ENCODE assay signal across 8 mouse cellular contexts in the genomic region with DNA sequence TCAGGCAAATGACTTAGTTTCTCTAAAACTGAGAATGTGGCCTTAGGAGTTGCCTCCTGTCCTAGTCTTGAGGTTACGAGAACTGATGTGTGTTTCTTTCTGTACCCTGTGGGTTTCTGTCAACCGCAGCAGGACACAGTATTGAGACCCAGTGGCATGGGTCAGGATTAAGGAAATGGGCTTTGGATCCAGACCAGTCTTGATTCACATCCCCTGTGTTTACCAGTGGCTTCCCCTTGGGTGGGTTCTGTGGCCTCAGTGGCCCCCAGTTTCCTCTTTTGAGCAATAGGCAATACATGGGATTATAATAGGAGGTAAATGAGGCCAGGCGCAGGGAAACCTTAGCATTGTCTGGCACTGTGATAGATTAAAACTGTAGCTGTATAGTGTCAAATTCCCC. TPM values are rescaled to one million over a fixed set of nuclear protein-coding genes. Genes with fewer than 3 reads are reported as not detected.
DNase-seq lines count a peak whose midpoint lies in the region; ATAC-seq and TF ChIP-seq lines count a peak whose summit lies in the region.
"Had no signal": no experiment of that assay in that cellular context is flagged by ENCODE, and none has a peak within 500 bp of the region (broad histone marks: within the 10 kb centered on the region; RNA-seq: fewer than 3 reads in every experiment).

No protein-coding gene starts in this region.

- no peak for ATAC-seq in lung, embryonic 14.5 days (ENCODE audit: insufficient read depth)
- no peak for ATAC-seq in heart, embryonic 15.5 days (replicated peaks; ENCODE audit: insufficient number of reproducible peaks, insufficient read depth, low FRiP score, low read depth)
- ATAC-seq in liver, embryonic 13.5 days (ENCODE audit: low read depth): no peak
- no peak for ATAC-seq in stomach, embryonic 15.5 days (ENCODE audit: insufficient read depth, low FRiP score, low read depth)

- WGBS in lung, embryonic 14.5 days: 76% methylated on average over 3 of the region's 3 CpGs
- 77% methylated on average over 3 of the region's 3 CpGs for WGBS in heart, embryonic 15.5 days
- WGBS in liver, embryonic 13.5 days (ENCODE audit: insufficient replicate concordance): 73% methylated on average over 3 of the region's 3 CpGs
- WGBS in stomach, embryonic 15.5 days: 79% methylated on average over 3 of the region's 3 CpGs

- H3K4me3 ChIP-seq in lung, embryonic 14.5 days (ENCODE audit: low read depth, low read length): peak overlapping the region; percentile 70
- H3K4me3 ChIP-seq in heart, embryonic 15.5 days: peak overlapping the region; percentile 76
- peak overlapping the region; percentile 70 for H3K4me3 ChIP-seq in liver, embryonic 13.5 days (replicated peaks)
- H3K4me3 ChIP-seq in stomach, embryonic 15.5 days (replicated peaks): peak overlapping the region; percentile 68; the same call in 1 of the 2 replicates

- TF ChIP-seq CTCF in lung, embryonic 14.5 days (IDR thresholded peaks at IDR 0.05; ENCODE audit: low read depth): no peak

- peaks cover 8% of the 10 kb centered on the region; the same call in 1 of the 2 replicates for H3K4me1 ChIP-seq in lung, embryonic 14.5 days (ENCODE audit: insufficient read depth)
- peaks cover 26% of the 10 kb centered on the region for H3K4me1 ChIP-seq in heart, embryonic 15.5 days (replicated peaks)
- peaks cover 61% of the 10 kb centered on the region for H3K4me1 ChIP-seq in liver, embryonic 13.5 days (replicated peaks)
- peaks cover 21% of the 10 kb centered on the region; the same call in 1 of the 2 replicates for H3K4me1 ChIP-seq in stomach, embryonic 15.5 days

- H3K9ac ChIP-seq in lung, embryonic 14.5 days: peak overlapping the region; percentile 27; the same call in 1 of the 2 replicates
- peak overlapping the region; percentile 92 for H3K9ac ChIP-seq in heart, embryonic 15.5 days
- no peak overlapping the region for H3K9ac ChIP-seq in liver, embryonic 13.5 days
- H3K9ac ChIP-seq in stomach, embryonic 15.5 days: no peak overlapping the region

- H3K9me3 ChIP-seq in lung, embryonic 14.5 days (ENCODE audit: low read depth, low read length): no peaks in the 10 kb centered on the region
- no peaks in the 10 kb centered on the region for H3K9me3 ChIP-seq in heart, embryonic 15.5 days (replicated peaks)
- no peaks in the 10 kb centered on the region for H3K9me3 ChIP-seq in liver, embryonic 13.5 days (replicated peaks)
- no peaks in the 10 kb centered on the region for H3K9me3 ChIP-seq in stomach, embryonic 15.5 days

- H3K27me3 ChIP-seq in lung, embryonic 14.5 days (ENCODE audit: insufficient read depth, low read length): no peaks in the 10 kb centered on the region
- H3K27me3 ChIP-seq in heart, embryonic 15.5 days: no peaks in the 10 kb centered on the region
- H3K27me3 ChIP-seq in liver, embryonic 13.5 days: peaks cover 35% of the 10 kb centered on the region
- no peaks in the 10 kb centered on the region for H3K27me3 ChIP-seq in stomach, embryonic 15.5 days (replicated peaks)

- H3K4me2 ChIP-seq in lung, embryonic 14.5 days: peak overlapping the region; percentile 88
- H3K4me2 ChIP-seq in heart, embryonic 15.5 days: peak overlapping the region; percentile 78
- H3K4me2 ChIP-seq in liver, embryonic 13.5 days: peak overlapping the region; percentile 99
- H3K4me2 ChIP-seq in stomach, embryonic 15.5 days: peak overlapping the region; percentile 84

- DNase-seq in lung, embryonic 14.5 days: no peak
- DNase-seq in lung, postnatal 10 days: no peak
- DNase-seq in liver, embryonic 13.5 days: no peak
- no peak for DNase-seq in layer of hippocampus, postnatal 25 days (ENCODE audit: extremely low spot score in 1 of 2, low spot score in 1 of 2)
- no peak for DNase-seq in cerebellum, adult 8-10 months

- peaks cover 25% of the 10 kb centered on the region for H3K36me3 ChIP-seq in lung, embryonic 14.5 days (ENCODE audit: insufficient read depth)
- peaks cover 25% of the 10 kb centered on the region for H3K36me3 ChIP-seq in heart, embryonic 15.5 days
- H3K36me3 ChIP-seq in liver, embryonic 13.5 days: peaks cover 29% of the 10 kb centered on the region
- H3K36me3 ChIP-seq in stomach, embryonic 15.5 days: peaks cover 4% of the 10 kb centered on the region

- no peak overlapping the region for H3K27ac ChIP-seq in lung, embryonic 14.5 days (ENCODE audit: low read depth)
- H3K27ac ChIP-seq in heart, embryonic 15.5 days: peak overlapping the region; percentile 96
- peak overlapping the region; percentile 18; the same call in 1 of the 2 replicates for H3K27ac ChIP-seq in liver, embryonic 13.5 days
- 0 out of 2 replicates have a peak overlapping the region, but pooled peaks have one; percentile 6 for H3K27ac ChIP-seq in stomach, embryonic 15.5 days
- H3K27ac ChIP-seq: macrophage had no signal

RNA-seq across cellular contexts. Expression of a gene that starts 1.4 kb away (rescaled TPM):
- polyA plus RNA-seq in lung, embryonic 14.5 days (2014; fragmentation: Nextera tagmentation; extraction: Ambion mirVana): 19.1 and 21.3 TPM in 2 replicates
- 42.5 and 43.4 TPM in 2 replicates for polyA plus RNA-seq in heart, embryonic 15.5 days (2015; fragmentation: Nextera tagmentation; extraction: Ambion mirVana)
- polyA plus RNA-seq in liver, embryonic 13.5 days (2015; fragmentation: Nextera tagmentation; extraction: Ambion mirVana): 4.1 TPM in 2 replicates
- 24.6 and 24.8 TPM in 2 replicates for polyA plus RNA-seq in stomach, embryonic 15.5 days (2015; fragmentation: Nextera tagmentation; extraction: Ambion mirVana)
- total RNA-seq in layer of hippocampus, postnatal 25 days (2021): 10 to 100 TPM; 38.0 to 45.8 TPM

RNA-seq across cellular contexts. Expression of a gene that starts 7.3 kb away (rescaled TPM):
- polyA plus RNA-seq in lung, embryonic 14.5 days (2014; fragmentation: Nextera tagmentation; extraction: Ambion mirVana): not detected in 2 replicates
- polyA plus RNA-seq in heart, embryonic 15.5 days (2015; fragmentation: Nextera tagmentation; extraction: Ambion mirVana): 4.9 and 5.2 TPM in 2 replicates
- 5.1 and 8.4 TPM in 2 replicates for polyA plus RNA-seq in liver, embryonic 13.5 days (2015; fragmentation: Nextera tagmentation; extraction: Ambion mirVana)
- 8.1 and 16.8 TPM in 2 replicates for polyA plus RNA-seq in stomach, embryonic 15.5 days (2015; fragmentation: Nextera tagmentation; extraction: Ambion mirVana)
- total RNA-seq in layer of hippocampus, postnatal 25 days (2021): not detected
- polyA plus RNA-seq: macrophage had no signal

RNA-seq across cellular contexts. Expression of a gene that starts 17.3 kb away (rescaled TPM):
- polyA plus RNA-seq in lung, embryonic 14.5 days (2014; fragmentation: Nextera tagmentation; extraction: Ambion mirVana): 586 and 619 TPM in 2 replicates
- polyA plus RNA-seq in heart, embryonic 15.5 days (2015; fragmentation: Nextera tagmentation; extraction: Ambion mirVana): 377 and 382 TPM in 2 replicates
- 762 and 764 TPM in 2 replicates for polyA plus RNA-seq in liver, embryonic 13.5 days (2015; fragmentation: Nextera tagmentation; extraction: Ambion mirVana)
- 428 and 438 TPM in 2 replicates for polyA plus RNA-seq in stomach, embryonic 15.5 days (2015; fragmentation: Nextera tagmentation; extraction: Ambion mirVana)
- total RNA-seq in layer of hippocampus, postnatal 25 days (2021): 1 to 10 TPM in 1 of 2 experiments, not detected in 1; 1.2 TPM

RNA-seq across cellular contexts. Expression of a gene that starts 17.6 kb away (rescaled TPM):
- polyA plus RNA-seq in lung, embryonic 14.5 days (2014; fragmentation: Nextera tagmentation; extraction: Ambion mirVana): 16.2 and 17.8 TPM in 2 replicates
- 12.0 and 15.0 TPM in 2 replicates for polyA plus RNA-seq in heart, embryonic 15.5 days (2015; fragmentation: Nextera tagmentation; extraction: Ambion mirVana)
- 18.8 and 20.3 TPM in 2 replicates for polyA plus RNA-seq in liver, embryonic 13.5 days (2015; fragmentation: Nextera tagmentation; extraction: Ambion mirVana)
- polyA plus RNA-seq in stomach, embryonic 15.5 days (2015; fragmentation: Nextera tagmentation; extraction: Ambion mirVana): 21.9 and 22.9 TPM in 2 replicates
- 10 to 100 TPM; 24.3 to 25.4 TPM for total RNA-seq in layer of hippocampus, postnatal 25 days (2021)

RNA-seq across cellular contexts. Expression of a gene that starts 17.9 kb away (rescaled TPM):
- 6.7 and 7.0 TPM in 2 replicates for polyA plus RNA-seq in lung, embryonic 14.5 days (2014; fragmentation: Nextera tagmentation; extraction: Ambion mirVana)
- 4.9 TPM in 2 replicates for polyA plus RNA-seq in heart, embryonic 15.5 days (2015; fragmentation: Nextera tagmentation; extraction: Ambion mirVana)
- 4.3 and 5.1 TPM in 2 replicates for polyA plus RNA-seq in liver, embryonic 13.5 days (2015; fragmentation: Nextera tagmentation; extraction: Ambion mirVana)
- 7.9 and 8.5 TPM in 2 replicates for polyA plus RNA-seq in stomach, embryonic 15.5 days (2015; fragmentation: Nextera tagmentation; extraction: Ambion mirVana)
- 1 to 10 TPM; 7.8 to 9.3 TPM for total RNA-seq in layer of hippocampus, postnatal 25 days (2021)

Comparison
In these comparisons a context has a peak if more than half of its experiments do, and no peak if none do; other contexts are left out.
1. H3K9ac ChIP-seq: peak in lung, embryonic 14.5 days (single experiment) and heart, embryonic 15.5 days (single experiment); none in liver, embryonic 13.5 days (single experiment) and stomach, embryonic 15.5 days (single experiment).
2. Peak in every context shown above with its lines, with median percentiles within 50 percentile points of each other: H3K4me2 ChIP-seq and H3K4me3 ChIP-seq.